Mouse (Mus musculus): Measurements from ENCODE around the gene Ocm. TPM values are rescaled to one million over a fixed set of nuclear protein-coding genes. Genes with fewer than 3 reads are reported as not detected.
"Not testable (repeated sequence)": the region's sequence is repeated elsewhere in the genome, so short reads cannot be mapped to it uniquely, and the experiment has no call there.

Ocm gene
- total RNA-seq, 2 experiments from 2014 or later: 1.9 to 2.2 TPM

DNA sequence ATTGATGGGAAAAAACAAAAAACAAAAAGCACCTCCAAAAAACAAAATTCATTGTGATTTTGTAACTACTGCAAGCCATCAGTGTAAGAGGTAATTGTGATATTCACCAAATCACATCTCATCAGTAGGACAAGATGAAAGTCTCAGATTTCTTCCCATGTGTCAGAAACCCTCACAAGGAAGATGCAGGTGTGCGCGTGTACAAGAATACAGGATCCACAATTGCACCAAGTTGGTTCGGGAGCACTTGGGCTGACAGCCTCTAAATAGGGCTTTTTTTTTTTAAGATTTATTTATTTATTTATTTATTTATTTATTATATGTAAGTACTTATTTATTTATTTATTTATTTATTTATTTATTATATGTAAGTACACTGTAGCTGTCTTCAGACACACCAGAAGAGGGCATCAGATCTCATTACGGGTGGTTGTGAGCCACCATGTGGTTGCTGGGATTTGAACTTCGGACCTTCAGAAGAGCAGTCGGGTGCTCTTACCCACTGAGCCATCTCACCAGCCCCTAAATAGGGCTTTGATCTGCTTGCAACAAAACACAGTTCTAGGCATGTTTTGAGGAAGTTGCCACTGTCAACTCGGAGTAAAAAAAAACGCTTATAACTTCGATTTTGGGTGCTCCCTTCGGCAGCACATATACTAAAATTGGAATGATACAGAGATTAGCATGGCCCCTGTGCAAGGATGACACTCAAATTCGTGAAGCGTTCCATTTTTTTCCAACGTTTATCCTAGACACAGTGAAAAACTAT, 12.9 kb downstream of the Ocm start:
- DNase-seq (ENCODE audit: low spot score in 2 of 2); intact Hi-C loops (cut with DNase I): not testable (repeated sequence)

DNA sequence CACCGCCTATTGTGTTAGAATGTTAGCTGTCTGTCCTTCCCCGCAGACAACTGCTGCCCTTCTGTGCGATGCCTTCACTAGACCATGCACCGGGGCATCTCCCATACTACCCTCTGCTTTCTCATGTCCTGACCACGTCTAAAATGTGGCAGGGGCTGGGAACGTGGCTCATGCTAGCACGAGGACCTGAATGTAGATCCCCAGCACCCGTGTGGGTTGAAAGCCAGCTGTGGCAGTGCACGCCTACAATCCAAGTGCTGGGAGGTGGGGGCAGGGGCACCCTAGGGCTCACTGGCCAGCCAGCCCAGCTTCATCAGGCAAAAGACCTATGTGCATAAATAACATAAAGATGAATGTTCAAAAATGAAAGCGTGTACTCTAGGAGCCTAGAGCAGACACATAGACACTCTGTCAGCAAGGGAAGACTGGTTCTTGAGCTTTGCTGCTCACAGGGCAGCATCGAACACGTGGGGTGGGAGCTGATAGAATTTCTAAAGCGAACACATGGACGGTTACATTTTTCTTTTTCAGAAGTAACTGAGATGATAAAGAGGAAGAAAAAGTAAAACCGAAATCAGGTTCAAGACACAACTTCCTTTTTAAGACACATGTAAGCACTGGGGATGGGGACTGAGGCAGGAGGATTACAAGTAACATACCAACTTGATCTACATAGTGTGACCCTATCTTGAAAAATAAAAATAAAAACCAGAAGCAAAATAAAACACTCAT, 23.8 kb downstream of the Ocm start:
- intact Hi-C loops (cut with DNase I): no loop called here
- DNase-seq (ENCODE audit: low spot score in 2 of 2): no peak

DNA sequence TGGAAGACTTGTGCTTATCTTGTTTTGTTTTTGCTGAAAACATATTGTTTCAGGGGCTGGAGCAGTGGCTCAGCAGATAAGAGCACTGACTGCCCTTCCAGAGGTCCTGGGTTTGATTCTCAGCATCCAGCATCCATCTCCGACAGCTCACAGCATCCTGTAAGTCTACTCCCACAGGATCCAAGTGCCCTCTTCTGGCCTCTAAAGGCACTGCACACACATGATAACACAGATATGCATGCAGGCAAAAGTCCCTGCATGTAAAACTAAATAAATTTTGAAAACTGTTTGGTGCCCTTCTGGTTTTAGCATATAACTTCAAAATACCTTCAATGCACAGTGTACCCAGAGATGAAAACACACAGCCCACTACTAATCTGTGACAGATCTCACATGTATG, 27.1 kb downstream of the Ocm start:
- DNase-seq (ENCODE audit: low spot score in 2 of 2): no peak

GRCm38 (mm10) chr5:143994632-143995365, 31.7 kb downstream of the Ocm start:
- intact Hi-C loops (cut with DNase I): no loop called here
- DNase-seq (ENCODE audit: low spot score in 2 of 2): peak in 1 of 2 experiments; percentile 51

More for the DNA sequence above, 27.1 kb downstream of the Ocm start:
- intact Hi-C loops (cut with DNase I): no loop called here

DNA sequence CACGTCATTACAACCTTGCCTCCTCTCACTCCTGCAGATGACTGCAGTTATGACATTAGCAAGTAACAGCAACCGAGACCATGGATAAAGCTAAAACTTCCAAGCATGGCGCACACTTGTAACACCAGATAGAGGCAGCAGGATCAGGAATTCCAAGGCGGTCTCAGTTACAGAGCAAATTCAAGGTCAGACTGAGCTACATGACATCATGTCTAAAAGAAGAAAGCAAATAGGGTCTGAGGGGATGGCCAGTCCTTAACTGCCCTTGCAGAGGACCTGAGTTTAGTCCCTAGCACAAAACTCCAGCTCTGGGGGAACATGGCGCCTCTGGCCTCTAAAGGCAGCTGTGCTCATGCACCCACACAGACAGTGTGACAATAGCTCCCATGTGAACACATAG, 32.6 kb downstream of the Ocm start:
- intact Hi-C loops (cut with DNase I): no loop called here

GRCm38 (mm10) chr5:143993260-143993659, 33.2 kb downstream of the Ocm start:
- no peak for DNase-seq (ENCODE audit: low spot score in 2 of 2)
- intact Hi-C loops (cut with DNase I): no loop called here

More for the DNA sequence above, 32.6 kb downstream of the Ocm start:
- DNase-seq (ENCODE audit: low spot score in 2 of 2): no peak

DNA sequence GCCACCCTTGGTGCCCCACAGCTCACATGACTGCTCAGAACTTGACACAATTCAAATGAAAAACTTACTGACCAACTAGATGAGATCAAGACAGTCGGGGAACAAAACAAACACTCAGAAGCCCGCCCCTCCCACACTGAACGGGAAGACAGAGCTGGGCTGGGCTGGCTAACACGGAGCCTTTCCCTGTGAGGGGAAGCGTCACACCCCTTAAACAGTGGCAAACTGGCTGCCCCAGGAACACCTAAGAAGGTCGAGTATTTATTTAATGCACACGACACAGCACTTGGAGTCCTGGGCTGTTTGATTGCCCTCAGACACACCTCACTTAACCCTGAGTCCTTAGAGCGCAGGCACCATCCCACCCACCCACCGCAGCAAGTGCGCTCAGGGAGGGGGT, 33.8 kb downstream of the Ocm start:
- intact Hi-C loops (cut with DNase I): no loop called here
- DNase-seq (ENCODE audit: low spot score in 2 of 2): no peak

DNA sequence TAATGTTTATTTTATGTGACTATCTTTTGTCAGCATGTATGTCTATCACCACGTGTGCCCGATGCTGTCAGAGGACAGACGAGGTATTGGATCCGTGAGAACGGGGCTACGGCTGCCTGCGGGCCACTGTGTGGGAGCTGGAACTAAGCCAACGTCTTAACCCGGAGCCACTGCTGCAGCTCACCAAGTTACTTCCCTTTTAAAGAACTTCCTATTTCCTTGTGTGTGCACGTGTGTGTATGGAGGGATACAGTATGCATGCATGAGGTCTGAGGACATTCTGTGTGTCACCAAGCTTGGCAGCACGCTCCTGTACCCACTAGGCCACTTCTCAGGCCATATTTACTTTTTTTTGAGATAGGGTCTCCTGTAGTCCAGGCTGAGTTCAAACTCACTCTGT, 36.4 kb downstream of the Ocm start:
- intact Hi-C loops (cut with DNase I): no loop called here
- DNase-seq (ENCODE audit: low spot score in 2 of 2): no peak

- no peak for DNase-seq (ENCODE audit: low spot score in 2 of 2)
- intact Hi-C loops (cut with DNase I): no loop called here
Observed at GRCm38 (mm10) chr5:143989046-143989445, 37.4 kb downstream of the Ocm start.

GRCm38 (mm10) chr5:143987596-143987995, 38.9 kb downstream of the Ocm start:
- no peak for DNase-seq (ENCODE audit: low spot score in 2 of 2)
- intact Hi-C loops (cut with DNase I): no loop called here

- intact Hi-C loops (cut with DNase I): no loop called here
- DNase-seq (ENCODE audit: low spot score in 2 of 2): no peak
Observed at GRCm38 (mm10) chr5:143985381-143985780, 41.1 kb downstream of the Ocm start.

- DNase-seq (ENCODE audit: low spot score in 2 of 2): no peak
- intact Hi-C loops (cut with DNase I): no loop called here
Observed at GRCm38 (mm10) chr5:143982361-143982760, 44.1 kb downstream of the Ocm start.

- intact Hi-C loops (cut with DNase I): no loop called here
- DNase-seq (ENCODE audit: low spot score in 2 of 2): no peak
Observed at GRCm38 (mm10) chr5:143980858-143981257, 45.6 kb downstream of the Ocm start.

DNA sequence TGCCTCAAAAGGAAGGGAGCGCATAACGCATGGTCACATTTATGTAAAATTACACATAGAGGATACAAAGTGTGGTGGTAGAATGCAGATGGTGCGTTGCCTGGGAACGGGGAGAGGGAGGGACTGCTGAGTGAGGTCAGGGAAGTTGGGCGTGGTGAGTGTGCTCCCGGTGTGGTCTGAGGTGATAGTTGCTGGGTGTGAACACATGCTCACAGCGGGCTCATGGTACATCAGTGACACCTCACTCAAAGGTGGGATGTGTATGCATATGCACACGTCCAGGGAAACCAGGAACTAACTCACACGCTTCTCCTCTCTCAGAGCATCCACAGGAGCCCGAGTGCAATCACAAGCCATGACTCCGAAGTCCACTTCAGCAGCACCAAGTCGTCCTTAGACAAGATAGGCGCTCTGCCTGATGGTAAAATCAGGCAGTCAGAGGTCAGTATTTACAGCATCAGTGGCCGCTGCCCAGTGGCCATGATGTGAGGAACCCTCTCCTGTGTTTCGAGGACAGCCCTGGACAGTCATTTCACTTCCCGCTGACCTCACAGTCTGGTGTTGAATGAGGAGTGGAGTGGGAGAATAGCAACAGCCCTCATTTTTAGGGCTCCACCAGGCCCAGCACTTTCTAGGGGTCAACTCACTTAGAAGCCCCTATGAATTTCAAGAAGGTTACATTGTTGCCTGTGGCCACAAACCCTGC, 49.6 kb downstream of the Ocm start:
- intact Hi-C loops (cut with DNase I): loop anchor here (5.0 kb wide), 1 partner anchor 35 kb away; no protein-coding TSS in a partner anchor
- DNase-seq (ENCODE audit: low spot score in 2 of 2): peak in 1 of 2 experiments; percentile 35

GRCm38 (mm10) chr5:143976232-143976631, 50.2 kb downstream of the Ocm start:
- intact Hi-C loops (cut with DNase I): loop anchor here (5.0 kb wide), 1 partner anchor 34 kb away; no protein-coding TSS in a partner anchor
- no peak for DNase-seq (ENCODE audit: low spot score in 2 of 2)

- intact Hi-C loops (cut with DNase I): loop anchor here (5.0 kb wide), 1 partner anchor 33 kb away; no protein-coding TSS in a partner anchor
- DNase-seq (ENCODE audit: low spot score in 2 of 2): no peak
Observed at GRCm38 (mm10) chr5:143975631-143975933, 50.9 kb downstream of the Ocm start.

- DNase-seq (ENCODE audit: low spot score in 2 of 2): peak; percentile 28 to 61
- intact Hi-C loops (cut with DNase I): loop anchor here (5.0 kb wide), 1 partner anchor 33 kb away; no protein-coding TSS in a partner anchor
Observed at GRCm38 (mm10) chr5:143974931-143975630, 51.4 kb downstream of the Ocm start.

DNA sequence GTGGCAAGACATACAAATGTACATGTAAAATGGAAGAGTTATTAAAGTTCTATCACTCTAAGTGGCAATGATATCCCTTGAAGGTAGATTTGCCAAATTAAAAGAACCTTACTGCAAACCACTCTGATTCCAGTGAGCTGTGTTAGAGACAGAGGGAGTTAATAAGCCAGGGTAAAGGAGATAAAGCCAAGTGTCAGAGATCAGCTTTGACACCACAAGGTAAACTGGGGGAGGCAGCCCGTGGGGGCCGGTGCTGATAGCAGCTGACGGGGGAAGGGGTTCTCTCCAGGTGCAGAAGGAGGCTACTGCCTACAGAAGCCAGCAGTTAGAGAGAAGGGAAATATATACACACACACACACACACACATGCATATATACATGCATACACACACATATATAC, 53.8 kb downstream of the Ocm start:
- intact Hi-C loops (cut with DNase I): no loop called here
- DNase-seq (ENCODE audit: low spot score in 2 of 2): no peak

Measured in left cerebral cortex, postnatal 14 days (tissue).